22 mouse cellular contexts compared by ENCODE assay signal in the genomic region with DNA sequence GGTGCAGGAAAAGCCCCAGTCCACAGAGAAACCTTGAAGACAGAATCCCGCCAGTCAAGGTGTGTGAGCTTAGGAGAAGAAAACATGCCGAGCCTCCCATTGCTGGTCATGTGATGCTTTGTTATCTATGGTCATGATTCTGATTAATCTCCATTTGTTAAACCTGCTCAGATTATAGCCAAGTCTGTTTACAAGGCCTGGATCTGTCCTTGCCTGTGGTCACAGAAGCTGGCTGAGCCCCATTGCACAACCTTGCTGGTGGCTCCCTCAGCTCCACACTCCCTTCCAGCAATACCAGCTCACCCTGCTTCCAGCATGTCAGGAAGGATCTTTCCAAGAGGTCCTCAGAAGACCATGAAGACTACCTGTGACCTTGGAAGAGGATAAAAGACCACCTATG.
"Had no signal": no experiment of that assay in that cellular context is flagged by ENCODE, and none has a peak within 500 bp of the region (broad histone marks: within the 10 kb centered on the region; RNA-seq: fewer than 3 reads in every experiment).

No protein-coding gene starts in this region.

- H3K27ac ChIP-seq: kidney, postnatal 0 days; layer of hippocampus, adult 2 months; limb, embryonic 10.5 days; limb, embryonic 13.5 days; liver, embryonic 14.5 days; midbrain, embryonic 10.5 days; midbrain, embryonic 13.5 days; neural tube, embryonic 13.5 days; stomach, embryonic 15.5 days had no signal

- H3K4me3 ChIP-seq: layer of hippocampus, adult 2 months; limb, embryonic 10.5 days; limb, embryonic 13.5 days; megakaryocyte, embryonic 14.5 days; midbrain, embryonic 10.5 days; midbrain, embryonic 13.5 days; myocyte; neural tube, embryonic 13.5 days; stomach, embryonic 15.5 days had no signal

- H3K4me2 ChIP-seq: limb, embryonic 13.5 days; lung, embryonic 14.5 days; midbrain, embryonic 13.5 days; neural tube, embryonic 13.5 days; stomach, embryonic 15.5 days had no signal

- ATAC-seq: liver, postnatal 0 days; lung, postnatal 0 days; midbrain, embryonic 13.5 days; midbrain, embryonic 16.5 days had no signal

- H3K9ac ChIP-seq: limb, embryonic 13.5 days; liver, embryonic 14.5 days; liver, postnatal 0 days; lung, embryonic 14.5 days; midbrain, embryonic 13.5 days; neural tube, embryonic 13.5 days; stomach, embryonic 15.5 days had no signal

- H3K4me1 ChIP-seq: limb, embryonic 10.5 days; limb, embryonic 13.5 days; megakaryocyte, embryonic 14.5 days; midbrain, embryonic 13.5 days; stomach, embryonic 15.5 days had no signal

- DNase-seq: kidney, postnatal 25 days; layer of hippocampus, adult 9-11 months; liver; liver, postnatal 0 days; lung, embryonic 14.5 days; retina, postnatal 1 day; right cerebral cortex, postnatal 25 days; spleen, adult 18-20 months; thymus, postnatal 25 days had no signal

- H3K9me3 ChIP-seq: limb, embryonic 10.5 days; limb, embryonic 13.5 days; midbrain, embryonic 10.5 days; midbrain, embryonic 13.5 days; neural tube, embryonic 13.5 days; stomach, embryonic 15.5 days had no signal

- H3K27me3 ChIP-seq: megakaryocyte, embryonic 14.5 days; midbrain, embryonic 13.5 days; neural tube, embryonic 13.5 days; stomach, embryonic 15.5 days had no signal

- H3K36me3 ChIP-seq: limb, embryonic 10.5 days; limb, embryonic 13.5 days; midbrain, embryonic 10.5 days; midbrain, embryonic 13.5 days; neural tube, embryonic 13.5 days; stomach, embryonic 15.5 days had no signal
